Mouse (Mus musculus) frontal cortex, postnatal 36 days (tissue): ENCODE measurements around the gene Fgfr2.

ENCODE experiments used
- DNase-seq, 2 experiments: peaks; one replicate each; pipeline ENCODE4 v3.0.0; 2022; ENCODE audit warnings: low spot score in 2 of 2

Gene Fgfr2

DNA sequence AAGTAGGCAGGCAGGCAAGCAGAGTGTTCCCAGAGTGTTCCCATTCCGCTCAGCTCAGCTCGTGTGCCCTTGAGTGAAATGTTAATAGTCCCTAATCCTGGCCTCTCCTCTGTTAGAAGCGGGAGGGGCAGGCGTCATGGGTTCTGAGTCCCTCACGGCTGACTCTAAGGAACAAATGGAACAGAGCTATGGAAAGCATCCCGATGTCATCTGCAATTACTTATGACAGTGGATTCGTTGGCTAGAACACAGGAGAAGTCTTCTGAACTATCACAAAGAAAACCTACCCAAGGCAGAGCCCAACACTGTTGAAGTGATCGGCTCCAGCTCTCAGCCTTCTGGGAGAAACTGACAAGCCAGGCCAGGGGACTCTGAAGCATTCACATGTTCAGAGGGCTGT is 2819.7 kb downstream of the Fgfr2 start:
- DNase-seq, result no peak

DNA sequence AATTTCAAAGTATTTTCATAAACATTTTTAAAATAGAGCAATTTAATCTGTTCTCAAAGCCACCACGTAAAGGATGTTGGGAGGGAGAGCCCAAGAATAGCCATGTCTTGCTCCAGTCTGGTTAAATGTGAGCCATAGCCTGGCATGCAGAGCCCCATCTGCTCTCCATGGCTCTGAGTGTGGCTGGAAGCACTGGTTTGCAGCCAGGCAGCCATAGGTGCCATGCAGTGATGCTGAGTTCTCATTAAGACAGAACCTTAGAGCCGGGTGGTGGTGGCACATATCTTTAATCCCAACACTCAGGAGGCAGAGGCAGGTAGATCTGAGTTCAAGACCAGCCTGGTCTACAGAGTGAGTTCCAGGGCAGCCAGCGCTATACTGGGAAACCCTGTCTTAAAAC is 2822.5 kb downstream of the Fgfr2 start:
- DNase-seq, result no peak

DNA sequence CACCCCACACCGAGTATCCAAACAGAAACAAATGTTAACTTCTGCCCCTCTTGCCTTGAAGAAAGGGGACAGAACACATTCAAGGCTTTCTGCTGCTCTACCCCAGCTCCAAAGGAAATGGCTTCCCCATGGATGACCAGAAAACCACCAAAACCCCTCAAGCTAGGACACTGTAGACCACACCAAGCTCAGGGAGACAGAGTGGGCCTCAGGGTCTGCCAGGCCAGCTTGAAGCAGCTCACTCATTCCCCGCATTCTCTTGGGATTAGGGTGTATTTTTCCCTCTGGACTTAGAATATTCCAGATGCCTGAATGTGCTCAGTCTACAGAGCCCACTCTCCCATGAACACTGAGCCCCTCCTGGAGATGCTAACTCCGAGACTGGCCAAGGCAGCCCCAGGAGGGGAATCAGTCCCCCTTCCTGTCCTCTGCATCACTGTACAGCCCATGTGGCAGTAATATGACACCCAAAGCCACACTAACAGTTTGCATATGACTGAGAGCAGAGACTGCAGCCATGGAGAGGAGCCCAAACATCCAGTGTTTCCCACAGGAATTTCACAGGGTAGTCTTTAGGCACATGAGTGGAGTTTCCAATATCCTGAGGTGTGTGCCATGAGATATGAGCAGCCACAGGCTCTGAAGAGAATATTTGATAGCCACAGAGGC is 2824.1 kb downstream of the Fgfr2 start:
- DNase-seq, result no peak

DNA sequence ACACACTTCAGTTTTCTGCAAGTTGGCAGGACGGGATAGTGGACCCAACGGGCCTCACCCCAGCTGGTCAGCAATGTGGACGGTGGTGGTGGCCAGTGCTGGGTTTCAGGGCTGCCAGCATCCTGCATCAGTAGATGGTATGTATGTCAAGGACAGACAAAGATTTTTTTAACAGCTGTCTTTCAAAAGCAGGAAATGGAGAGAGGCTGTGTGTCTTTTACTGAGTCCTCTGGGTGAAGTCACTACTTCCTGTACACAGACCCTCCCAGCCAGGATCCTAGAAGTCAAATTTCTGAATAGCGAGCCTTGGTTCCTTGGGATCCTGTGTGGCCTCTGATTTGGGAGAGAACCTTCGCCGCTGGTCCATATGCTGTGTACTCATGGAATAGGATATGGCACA is 2832.0 kb downstream of the Fgfr2 start:
- no peak for DNase-seq

DNA sequence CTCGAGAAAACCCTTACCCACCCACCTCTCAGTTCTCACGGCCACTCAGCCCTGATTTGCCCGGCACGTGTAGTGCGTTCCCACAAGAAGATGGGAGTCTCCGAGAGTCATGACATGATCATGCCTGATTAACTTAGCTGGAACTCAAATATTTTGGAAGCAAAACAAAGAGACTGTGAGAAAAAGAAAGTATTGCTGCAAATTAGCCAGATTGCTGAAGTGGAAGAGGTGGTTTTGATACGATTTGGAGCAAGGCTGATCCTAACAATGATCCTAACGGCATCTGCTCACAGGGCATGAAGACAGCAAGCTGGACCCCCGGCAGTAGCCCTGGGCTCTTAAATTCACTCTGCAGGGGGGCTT is 2833.7 kb downstream of the Fgfr2 start:
- no peak for DNase-seq

DNA sequence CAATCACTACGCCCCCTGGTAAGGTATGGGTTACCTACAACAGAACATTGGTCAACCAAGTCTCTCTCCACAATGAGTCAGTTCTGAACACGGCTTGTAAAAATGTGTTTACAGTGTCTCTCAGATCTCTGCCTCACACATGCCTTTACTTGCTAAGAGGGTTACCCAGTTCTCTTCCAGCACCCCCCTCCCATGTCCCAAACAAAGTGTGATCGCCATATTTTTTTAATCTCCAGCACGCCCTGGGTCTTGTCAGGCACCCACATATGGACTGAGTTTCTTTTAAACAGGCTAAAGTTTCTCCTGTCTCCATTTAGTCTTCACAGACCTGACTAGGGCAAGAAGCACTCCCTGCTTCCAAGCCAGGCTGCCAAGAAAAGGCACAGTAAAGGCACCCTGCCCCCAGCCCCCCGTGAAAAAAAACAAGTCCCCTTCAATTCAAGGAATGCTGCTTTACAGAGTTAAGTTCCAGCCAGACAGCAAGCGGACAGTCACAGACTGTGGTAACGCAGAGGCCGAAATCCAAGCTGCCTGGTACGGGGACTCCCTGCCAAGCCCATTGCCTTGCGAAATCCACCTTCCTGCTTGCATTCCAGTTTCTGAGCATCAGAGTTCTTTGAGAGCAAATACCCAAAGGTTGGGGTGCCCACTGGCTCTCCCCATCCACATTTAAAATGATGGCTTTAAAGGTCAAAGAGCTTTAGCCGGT is 2834.3 kb downstream of the Fgfr2 start:
- no peak for DNase-seq

DNA sequence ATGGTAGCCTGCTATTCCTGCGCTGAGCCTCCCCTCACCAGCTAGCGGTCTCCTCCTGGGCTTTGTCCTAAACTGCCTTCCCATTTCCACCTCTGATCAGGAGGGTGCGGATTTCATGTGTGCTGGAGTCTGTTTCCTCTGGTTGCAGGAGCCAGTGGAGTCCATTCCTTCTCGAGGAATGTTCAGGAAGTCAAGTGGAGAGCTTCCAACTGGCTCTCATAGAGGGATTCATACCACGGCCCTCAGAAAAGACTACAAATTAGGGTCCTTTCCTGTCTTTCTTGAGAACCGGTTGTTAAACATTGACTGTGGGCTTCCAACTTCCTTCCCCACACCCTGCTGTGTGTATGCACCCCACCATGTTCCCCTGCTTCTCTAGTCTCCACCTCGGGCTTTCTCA is 2834.9 kb downstream of the Fgfr2 start:
- no peak for DNase-seq

DNA sequence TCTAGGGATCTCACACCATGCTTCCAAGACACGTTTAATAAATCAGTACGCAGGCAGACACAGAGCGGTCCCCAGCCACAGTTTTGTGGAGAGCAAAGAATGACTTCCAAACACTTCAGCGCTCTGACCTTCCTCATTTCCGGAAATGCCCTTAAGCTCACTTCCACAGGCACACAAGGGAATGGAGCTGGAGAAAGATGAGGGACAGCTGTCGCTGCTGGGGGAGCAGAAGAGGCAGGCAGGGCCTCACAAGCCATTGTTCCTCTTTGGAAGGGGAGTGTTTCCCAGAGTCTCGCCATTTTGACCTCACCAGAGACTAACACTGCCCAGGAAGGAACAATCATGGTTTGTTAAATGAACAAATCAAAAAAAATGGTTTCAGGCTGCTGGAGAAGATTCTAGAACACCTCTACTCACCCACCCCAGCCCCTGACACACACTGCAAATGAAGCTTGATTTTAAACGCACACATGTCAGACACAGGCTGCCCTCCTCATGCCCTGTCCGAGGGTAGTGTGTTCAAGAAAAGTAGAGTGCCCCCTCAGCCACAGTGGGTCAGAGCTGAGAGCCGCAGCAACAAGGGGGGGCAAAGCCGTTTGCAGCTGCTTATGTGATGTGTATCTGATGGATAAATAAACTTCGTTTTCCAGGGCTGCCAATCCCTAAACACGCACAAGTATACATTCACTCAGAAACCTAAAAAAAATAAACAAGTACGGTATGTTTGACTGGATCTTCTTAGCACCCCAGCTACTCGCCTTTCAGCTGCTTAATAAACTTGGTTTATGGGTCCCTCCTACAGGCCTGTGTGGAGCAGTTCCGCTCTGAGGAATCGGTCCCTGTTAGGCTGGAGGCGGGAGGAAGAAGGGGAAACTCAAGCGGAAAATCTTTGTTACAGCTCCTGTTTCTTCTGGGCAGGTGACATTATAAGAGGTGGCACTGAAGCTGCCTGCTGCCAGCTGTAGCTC is 2844.1 kb downstream of the Fgfr2 start:
- DNase-seq, result no peak

DNA sequence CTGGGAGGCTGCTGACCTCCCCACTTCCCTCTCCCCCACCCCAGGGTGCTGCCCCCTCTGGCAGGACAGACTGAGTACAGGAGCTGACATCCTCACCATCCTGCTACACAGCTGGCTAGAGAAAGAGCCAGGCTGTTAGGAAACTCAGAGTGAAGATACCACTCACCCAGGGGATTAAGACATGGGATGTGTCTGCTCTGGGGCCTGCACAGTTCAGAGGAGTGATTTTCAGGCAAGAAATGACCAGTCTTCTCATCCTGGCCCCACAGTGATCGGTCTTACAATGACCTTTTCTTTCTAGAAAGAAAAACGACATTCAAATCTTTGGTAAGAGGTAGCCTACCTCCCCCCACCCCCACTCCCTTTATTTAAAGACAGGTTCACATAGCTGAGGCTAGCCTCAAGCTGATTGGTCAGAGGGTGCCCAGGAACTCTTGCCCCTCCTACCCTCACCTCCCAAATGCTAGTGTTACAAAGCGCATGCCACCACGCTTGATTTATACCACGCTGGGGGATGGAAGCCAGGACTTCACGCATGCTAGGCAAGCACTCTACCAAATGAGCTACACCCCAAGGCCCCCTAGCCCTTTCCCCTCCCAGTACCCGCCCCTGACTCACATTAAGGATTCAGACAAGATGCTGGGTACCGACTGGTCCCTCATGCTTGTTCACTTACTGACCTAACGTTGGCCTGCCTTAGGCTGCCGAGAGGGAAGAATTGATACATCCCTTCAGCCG is 2845.0 kb downstream of the Fgfr2 start:
- no peak for DNase-seq

DNA sequence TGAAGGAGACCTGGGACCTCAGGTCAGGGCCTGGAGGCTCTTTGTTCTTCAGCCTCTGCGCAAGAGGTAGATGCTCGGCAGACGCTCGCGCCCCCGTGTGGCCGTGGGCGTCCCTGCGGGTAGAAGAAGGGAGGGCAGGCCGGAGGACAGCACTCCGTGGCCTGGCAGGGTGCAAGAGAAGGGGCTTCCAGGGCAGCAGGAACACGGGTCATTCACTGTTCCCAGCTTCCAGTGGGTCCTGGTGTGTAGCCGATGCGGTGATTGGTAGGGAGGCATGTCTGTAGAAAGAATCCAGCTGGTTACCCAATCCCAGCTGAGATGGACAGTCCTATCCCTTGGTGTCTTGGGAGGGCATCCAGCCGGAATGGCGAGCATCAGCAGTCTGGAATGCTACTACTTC is 2849.9 kb downstream of the Fgfr2 start:
- DNase-seq, result peak; percentile 70

DNA sequence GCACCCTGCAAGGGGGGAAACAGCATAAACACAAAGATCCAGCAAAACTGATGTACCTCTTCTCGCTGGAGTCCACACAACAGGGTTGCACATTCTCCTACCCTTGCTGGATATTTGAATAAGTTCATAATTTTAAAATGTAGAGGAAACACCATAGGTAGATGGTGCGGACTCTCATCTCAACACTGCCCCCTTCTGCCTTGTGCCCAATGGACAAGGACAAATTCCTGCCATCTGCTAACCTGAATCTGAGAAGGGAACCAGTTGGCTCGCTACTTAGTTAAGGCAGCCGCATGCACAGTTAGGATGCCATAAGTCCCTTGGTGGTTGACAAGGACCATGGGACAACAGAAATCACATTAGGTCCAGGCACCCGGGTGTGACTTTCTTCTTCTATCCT is 2852.3 kb downstream of the Fgfr2 start:
- DNase-seq, result no peak

DNA sequence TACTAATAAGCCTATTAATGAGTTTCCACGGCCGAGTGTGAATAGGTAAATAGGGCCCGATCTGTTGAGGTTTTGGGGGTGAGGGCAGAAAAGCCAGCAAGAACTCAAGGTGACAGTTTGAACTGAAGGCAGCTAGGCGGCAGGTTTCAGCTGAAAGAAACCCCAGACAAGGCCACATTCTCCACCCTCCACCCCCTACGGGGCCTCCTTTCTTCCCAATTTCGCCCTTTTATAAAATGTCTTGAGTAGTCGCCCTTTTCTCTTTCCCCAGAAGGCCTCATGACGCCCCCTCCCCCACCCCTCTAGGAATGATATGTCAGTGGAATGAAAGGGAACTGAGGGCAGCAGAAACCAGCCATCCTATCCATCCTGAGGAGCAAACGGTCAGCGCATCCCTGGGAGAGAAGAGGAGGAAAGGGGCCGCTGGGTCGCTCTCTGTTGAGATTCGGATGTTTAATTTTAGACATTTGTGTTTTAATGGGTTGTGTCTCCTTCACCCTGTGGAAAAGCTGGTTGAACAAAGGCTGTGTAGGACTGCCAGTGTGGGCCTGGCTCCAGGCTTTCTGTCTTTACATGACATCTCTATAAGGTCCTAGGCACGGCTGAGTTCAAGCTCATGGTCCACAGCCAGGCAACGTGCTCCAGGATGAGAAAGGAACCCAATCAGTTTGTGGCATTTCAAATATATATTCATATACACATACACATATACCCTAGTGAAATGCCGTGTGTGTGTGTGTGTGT is 2853.9 kb downstream of the Fgfr2 start:
- no peak for DNase-seq

DNA sequence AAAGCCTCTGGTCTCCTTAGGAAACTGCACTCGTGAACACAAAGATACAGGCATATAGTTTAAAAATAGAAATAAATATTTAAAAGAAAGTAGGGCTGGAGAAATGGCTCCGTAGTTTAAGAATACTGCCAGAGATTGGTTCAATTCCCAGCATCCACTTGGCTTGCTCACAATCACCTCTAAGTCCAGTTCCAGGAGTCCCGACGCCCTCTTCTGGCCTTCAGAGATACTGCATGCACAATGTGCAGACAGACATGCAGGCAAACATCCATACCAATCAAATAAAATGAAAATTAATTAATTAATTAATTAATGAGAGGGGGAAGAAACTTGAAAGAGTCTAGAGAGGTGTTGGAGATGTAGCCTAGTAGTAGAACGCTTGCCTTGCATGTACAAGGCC is 2856.1 kb downstream of the Fgfr2 start:
- DNase-seq, result no peak

DNA sequence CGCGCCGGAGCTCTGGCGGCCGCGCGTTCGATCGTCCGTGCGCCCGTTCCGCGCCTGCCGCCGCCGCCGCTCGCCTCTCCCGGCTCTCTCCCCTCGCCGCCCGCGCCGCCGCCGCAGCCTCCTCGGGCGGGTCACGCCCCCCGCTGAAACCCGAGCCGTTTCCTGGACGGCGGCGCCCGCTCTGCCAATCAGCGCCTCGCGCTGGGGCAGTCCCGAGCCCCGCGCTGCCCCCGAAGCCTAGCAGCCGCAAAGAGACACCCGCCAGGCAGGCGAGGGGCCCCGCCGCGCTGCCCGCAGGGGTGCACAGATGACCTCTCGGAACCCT is 2857.0 kb downstream of the Fgfr2 start:
- peak; percentile 26 to 42 for DNase-seq

DNA sequence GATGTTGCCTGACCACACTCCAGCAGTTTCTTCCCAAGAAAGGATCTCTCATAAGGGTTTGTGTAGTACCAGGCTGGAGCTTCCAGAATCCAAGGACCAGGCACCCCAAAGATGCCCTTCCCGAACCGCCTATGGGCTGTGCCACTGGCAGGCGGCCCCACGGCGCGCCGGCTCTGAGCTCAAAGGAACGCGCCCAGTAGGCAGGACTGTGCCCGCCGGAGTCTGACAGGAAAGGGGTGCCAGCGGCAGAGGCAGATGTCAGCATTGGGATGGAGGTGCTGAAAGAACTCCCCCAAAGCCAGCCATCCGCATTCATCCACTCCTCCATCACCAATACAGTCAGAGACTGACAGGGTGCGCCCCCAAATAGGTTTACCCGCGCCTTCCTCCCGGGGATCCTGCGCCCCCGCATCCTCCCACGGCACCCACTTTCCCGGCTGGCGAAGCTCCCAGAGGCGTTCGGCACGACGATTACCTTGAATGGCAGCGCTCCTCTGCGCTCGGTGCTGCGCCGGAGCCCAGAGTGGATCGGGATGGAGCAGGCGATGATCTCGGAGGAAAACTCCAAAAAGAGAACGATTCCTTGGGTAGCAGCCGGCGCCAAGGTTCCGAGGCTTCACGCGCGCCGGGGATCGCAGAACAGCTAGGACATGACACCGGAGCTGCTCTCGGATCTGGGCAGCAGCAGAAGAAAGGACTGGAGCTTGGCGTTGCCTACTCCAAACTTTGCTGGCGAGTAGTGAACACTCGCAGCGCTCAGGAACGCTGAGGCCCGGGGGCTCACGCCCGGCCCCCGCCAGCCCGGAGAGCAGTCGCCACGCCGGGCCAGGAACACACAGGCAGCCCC is 2857.6 kb downstream of the Fgfr2 start:
- DNase-seq, result peak; percentile 59 to 63

DNA sequence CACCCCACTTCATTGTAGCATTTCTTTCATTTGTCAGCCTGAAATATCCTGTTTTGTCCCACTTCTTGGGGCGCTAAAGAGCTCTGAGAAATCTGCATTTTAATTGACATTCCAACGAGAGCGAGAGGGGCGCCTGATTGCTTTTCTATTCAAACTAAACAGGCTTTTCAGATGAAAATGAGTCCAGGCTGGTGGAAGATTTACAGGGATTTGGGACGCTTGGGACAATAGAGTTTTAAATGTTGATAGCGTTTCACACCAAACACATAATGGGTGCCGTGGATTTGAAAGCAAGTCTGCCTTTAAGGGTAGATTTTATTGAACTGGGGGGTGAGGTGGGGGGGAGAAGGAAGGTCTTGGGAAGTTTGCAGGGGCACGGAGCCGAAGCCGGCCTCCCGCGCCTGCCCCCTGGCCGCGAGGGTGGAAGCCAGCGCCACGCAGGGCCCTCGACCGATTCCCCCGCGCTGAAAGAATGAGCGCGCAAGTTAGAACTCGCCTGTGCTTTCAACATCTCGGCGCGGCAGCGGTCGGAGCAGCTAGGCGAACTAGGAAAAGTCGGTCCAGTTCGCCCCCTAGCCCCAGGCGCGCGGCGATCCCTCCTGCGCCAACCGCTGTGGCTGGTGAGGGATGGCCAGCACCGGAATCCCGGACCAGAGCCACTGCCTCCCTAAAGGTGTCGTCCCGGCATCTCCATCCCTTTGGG is 2858.4 kb downstream of the Fgfr2 start:
- DNase-seq, result peak; percentile 55 to 57

DNA sequence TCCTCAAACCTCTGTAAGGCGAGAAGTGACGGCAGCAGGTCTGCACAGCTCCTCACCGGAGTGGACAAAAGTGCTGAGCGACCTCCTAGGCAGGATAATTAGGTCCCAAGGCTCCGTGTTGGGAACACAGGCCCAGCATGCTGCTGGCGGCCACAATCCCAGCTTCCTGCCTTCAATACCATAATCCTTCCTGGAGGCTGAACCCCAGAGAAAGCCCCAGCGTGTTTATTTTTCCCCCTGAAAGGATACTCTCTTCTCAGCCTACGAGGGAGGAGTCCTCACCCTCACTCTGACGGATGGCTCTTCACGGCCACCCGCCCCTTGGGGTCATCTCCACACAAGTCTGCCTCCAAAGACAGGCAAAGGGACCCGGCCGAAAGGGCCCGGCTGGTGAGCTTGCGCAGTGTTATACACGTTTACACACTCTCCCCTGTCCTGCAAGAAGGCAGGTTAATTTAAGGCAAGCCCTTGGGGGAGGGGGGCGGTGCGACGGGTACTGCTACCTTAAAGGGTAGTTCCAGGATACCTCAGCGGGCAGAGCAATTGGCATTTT is 2859.3 kb downstream of the Fgfr2 start:
- no peak for DNase-seq

DNA sequence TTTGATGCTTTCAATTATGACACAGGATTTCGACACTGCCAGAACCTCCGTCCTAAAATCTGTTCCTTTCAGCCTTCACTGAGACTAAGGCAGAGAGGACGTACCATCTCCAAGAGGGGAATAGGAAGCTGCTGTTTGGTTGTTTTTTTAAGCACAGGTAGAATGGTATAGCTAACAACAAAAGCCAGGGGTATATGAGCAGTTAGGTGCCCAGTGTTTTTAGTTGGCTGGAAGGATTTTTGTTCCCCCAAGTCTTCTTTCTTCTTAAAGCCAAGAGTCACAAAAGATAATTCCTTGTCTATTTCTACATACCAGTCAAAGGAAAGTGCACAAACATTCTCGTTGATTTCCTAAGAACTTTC is 2859.9 kb downstream of the Fgfr2 start:
- no peak for DNase-seq

DNA sequence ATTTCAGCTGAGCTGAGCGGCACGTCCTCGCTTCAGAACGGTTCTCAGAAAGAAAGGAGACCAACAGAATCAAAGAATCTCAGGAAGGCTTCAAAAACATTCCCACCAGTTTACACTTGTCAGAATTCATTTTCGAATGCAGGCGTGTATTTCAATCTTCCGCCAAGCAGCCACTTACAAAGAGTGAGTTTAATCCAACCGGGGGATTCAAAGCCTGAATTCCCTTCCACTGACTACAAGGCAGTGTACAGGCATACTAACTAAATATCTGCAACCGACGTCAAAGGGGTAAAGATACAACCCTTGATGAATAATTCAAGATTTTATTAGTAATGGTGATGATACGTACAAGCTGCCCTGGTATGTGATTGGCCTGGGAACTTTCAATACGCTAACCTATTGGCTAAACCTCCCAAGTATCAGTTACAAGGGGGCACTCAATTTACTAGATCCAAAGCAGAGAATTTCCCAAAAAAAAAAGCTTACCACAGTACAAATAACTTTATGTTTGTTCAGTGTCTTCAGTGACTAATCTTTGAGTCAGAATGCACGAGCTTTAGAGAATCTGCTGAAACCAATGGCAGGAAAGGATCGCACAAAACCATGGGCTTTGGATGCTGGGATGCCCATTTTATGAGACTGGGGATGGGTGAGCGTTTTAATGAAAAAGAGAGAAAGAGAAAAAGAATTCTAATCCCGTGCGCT is 2860.5 kb downstream of the Fgfr2 start:
- DNase-seq, result no peak
